Mouse (Mus musculus): ENCODE data around the gene D630039A03Rik. TPM values are rescaled to one million over a fixed set of nuclear protein-coding genes. Genes with fewer than 3 reads are reported as not detected.

D630039A03Rik gene
- total RNA-seq, 2 experiments from 2014 or later, result 0.28 TPM; not detected in 1

DNA sequence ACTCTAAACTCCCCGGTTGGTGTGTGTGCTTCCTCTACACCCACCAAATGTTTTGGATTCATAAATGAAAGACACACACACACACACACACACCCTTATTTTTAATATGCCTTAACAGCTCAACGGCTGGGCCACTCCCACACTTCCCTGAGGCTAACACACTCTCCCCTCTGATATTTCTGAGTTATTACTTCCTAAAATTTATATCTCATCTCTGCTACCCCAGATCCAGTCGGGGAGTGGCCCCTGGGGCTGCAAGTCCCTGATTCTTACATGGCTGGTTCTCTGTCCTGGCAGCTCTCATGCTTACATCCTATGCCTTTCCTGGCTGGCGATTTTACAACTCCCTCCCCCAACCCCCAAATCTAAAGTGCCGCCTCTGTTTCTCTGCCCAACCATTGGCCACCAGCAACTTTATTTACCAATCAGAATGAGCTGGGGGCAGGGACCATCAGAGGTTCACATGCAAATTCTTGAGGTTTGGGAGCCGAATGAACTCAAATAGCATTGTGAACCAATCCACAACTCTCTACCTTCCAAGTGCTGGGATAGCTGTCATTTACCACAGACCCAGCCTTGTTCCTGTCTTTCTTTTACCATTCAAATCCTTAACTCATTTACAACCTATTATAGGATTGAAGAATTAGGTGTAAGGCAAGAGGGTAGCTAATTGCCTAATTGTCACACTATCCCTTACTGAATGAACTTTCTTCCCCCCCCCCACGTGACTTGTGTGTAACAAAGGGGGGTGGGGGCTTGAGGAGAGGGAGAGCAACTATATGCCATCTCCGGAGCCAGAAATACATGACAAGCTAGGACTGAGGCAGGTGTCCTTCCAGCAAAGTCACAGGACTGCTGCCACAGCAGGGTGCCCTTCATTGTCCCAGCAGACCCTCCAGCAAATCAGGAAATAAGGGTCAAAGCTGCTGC, 3.7 kb upstream of the D630039A03Rik start:
- Histone ChIP-seq H3K27ac (no peak overlapping the region), H3K4me3 (no peak overlapping the region)
- intact Hi-C loops (cut with DNase I), result no loop called here
- TF ChIP-seq CTCF (IDR thresholded peaks at IDR 0.05), result no peak
- no peak for DNase-seq

DNA sequence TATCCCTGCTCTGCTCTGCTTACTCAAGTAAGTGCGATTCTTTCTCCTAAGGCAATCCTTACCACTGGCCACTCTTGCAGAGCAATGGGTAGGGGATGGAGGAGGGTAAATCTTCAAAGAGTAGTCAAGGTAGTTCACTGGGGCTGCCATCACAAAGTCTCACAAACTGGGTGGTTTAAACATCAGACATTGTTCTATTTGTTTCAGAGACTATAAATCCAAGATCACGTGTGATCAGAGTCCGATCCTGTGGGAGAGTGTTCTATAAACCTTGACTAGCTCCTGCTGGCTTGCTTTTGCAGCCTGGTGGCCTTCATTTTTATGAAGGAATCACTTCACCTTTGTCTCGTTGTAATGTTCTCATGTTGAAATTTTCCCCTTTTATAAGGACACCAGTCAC, 614 bp upstream of the D630039A03Rik start:
- H3K4me3 ChIP-seq, result no peak overlapping the region
- no peak overlapping the region for H3K27ac ChIP-seq
- TF ChIP-seq CTCF (IDR thresholded peaks at IDR 0.05), result no peak
- DNase-seq, result no peak
- intact Hi-C loops (cut with DNase I), result no loop called here

DNA sequence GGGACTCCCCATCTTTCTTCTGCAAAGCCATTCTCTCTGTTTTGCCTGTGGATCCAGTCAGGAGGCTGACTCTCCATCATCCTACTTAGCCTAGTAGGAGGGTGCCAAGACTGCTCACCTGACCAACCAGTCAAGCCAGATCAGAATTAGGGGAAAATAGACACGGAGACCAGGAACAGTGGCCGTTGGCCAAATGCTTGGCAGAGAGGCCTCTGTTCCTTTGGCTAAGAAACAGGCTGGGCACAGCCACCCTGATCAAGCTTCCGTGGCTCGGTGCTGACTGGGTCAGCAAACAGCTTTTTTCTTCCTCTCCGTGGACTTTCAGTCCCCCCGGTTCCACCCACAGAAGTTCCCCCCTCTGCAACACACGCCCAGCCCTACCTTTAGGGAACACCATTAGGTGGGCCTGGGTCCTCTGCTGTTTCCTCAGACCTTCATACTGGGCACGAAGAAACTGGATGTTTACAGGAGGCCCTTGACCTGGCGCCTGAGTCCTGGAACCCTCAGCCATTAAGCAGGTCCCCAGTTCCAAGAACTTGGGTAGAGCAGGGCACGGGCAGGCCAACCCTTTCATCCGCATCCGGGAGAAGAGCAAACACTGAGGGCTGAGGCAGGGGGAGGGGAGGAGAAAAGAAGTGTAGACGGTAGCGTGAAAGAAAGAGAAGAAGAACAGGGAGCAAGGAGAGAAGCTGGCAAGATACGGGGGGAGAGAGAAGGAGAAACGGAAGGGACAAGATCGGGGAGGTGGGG, 706 bp downstream of the D630039A03Rik start:
- intact Hi-C loops (cut with DNase I), result no loop called here

DNA sequence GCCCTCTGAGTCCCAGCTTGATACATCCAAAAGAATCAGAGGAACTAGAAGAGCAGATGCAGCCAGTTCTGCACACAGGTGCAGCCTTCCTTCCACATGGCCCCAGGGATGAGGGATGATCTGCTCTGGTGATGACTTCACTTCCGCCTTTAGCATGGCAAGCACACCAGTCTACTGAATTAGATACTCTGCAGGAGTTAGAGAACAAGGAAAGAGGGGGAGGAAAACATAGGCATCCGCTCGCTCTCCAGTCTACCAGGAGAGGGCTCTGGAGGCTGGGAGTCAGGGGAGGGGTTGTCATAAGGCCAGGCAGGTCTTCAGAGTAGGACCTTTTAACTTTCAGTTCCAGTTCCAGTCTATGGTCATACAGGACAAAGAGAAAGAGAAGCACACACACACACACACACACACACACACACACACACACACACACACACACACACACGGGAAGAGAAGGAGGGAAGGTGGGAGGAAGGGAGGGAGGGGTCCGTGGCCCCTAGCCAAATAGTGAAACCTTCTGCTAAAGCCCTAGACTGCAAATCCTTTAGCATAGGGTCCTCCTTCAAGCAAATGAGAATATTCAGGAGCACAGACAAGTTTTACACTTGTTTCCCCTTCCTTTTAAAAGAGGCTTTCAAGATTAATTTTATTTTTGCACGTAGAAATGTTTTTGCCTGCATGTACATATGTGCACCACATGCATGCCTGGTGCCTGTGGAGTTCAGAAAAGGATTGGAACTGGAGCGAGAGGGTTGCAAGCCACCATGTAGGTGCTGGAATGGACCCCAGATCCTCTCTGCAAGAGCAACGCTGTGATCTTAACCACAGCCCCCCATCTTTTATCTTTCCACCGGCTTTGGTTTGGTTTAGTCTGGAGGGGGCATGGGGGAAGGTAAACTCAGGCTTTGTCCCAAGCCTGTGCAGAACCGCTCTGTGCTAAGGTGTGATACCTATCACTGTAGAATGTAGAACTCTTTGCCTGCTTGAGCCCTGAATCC, 1.6 kb downstream of the D630039A03Rik start:
- intact Hi-C loops (cut with DNase I), result no loop called here
- no peak for DNase-seq
- no peak for TF ChIP-seq CTCF (IDR thresholded peaks at IDR 0.05)

More for the DNA sequence above, 706 bp downstream of the D630039A03Rik start:
- DNase-seq, result peak; percentile 64
- H3K4me3 ChIP-seq, result peak overlapping the region; percentile 52
- no peak overlapping the region for H3K27ac ChIP-seq
- TF ChIP-seq CTCF (IDR thresholded peaks at IDR 0.05), result no peak

DNA sequence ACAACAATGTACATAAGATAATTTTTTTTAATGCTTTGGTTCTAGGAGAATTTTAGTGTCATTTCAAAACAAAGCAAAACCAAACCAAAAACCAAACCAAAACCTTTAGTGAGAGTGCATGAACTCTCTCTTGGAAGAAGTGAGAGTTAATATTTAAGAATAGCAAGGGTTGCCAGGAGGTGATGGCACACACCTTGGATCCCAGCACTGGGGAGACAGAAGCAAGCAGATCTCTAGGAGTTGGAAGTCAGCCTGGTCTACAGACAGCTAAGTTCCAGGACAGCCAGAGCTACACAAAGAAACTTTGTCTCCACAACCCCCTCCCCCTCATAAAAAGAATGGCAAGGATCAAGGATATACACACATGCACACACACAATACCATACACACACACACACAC, 3.1 kb downstream of the D630039A03Rik start:
- no peak overlapping the region for H3K27ac ChIP-seq
- H3K4me3 ChIP-seq, result no peak overlapping the region
- no peak for DNase-seq
- intact Hi-C loops (cut with DNase I), result no loop called here
- TF ChIP-seq CTCF (IDR thresholded peaks at IDR 0.05), result no peak

More for the DNA sequence above, 1.6 kb downstream of the D630039A03Rik start:
- H3K27ac ChIP-seq, result no peak overlapping the region
- H3K4me3 ChIP-seq, result peak overlapping the region; percentile 52

DNA sequence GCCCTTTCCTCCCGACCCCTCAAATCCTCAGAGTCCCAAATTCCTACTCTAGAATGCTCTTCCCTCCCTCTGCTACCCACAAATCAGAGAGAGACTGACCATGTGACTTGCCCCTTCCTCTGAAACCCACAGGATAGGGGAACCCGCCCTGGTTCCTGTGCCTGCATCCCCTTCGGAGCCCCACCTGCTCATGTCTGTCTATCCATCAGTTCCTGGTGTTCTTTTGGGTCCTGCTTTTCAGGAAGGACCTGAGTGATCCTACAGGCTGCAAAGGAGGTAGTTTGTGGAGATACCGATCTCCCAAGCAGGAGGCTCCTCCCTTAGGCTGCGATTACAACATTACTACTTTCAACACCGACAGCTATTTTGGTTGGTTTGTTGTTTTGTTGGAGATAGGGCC, 7.2 kb downstream of the D630039A03Rik start:
- DNase-seq, result no peak
- intact Hi-C loops (cut with DNase I), result loop anchor here (10.0 kb wide), 1 partner anchor 346 kb away; no protein-coding TSS in a partner anchor
- no peak for TF ChIP-seq CTCF (IDR thresholded peaks at IDR 0.05)
- H3K27ac ChIP-seq, result no peak overlapping the region
- no peak overlapping the region for H3K4me3 ChIP-seq

DNA sequence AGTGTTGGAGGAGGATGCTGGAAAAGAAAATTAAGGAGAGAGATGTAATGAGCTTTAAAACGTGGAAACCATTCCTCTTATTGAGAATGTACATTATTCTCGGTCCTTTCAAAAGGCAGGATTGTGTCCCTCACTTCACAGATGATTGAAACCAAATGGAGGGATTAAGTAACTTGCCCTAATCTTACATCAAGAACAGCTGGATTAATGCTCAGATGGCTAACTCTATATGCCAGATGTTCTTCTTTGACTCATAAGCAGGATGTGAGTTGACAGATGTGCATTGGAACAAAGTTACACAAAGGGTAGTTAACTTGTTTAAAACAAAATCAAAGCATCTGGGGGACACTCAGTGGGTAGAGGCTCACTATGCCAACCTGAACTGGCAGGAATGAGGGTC, 9.4 kb downstream of the D630039A03Rik start:
- H3K4me3 ChIP-seq, result no peak overlapping the region
- no peak overlapping the region for H3K27ac ChIP-seq
- no peak for DNase-seq
- TF ChIP-seq CTCF (IDR thresholded peaks at IDR 0.05), result no peak
- intact Hi-C loops (cut with DNase I), result loop anchor here (10.0 kb wide), 1 partner anchor 348 kb away; no protein-coding TSS in a partner anchor

DNA sequence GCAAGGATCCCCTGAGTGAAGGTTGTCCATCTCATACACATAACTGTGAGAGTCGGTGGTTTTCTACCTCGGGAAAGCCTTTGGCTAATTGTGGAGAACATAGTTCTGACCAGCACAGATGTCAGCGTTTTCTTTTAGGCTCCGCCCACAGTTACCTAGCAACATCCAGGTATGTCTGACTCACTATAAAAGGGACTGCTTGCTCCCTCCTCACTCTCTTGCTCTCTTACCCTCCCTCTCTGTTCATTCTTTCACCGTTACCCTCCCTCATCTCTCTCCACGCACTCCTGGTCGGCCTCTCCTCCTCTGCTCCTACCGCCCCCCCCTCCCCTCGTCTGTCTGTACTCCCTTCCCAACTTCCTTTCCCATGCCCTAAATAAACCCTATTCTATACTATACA, 11.5 kb downstream of the D630039A03Rik start:
- no peak for DNase-seq
- intact Hi-C loops (cut with DNase I), result loop anchor here (1.0 to 10.0 kb wide), 2 partner anchors 233 to 350 kb away; no protein-coding TSS in a partner anchor
- Histone ChIP-seq H3K27ac (no peak overlapping the region), H3K4me3 (no peak overlapping the region)
- TF ChIP-seq CTCF (IDR thresholded peaks at IDR 0.05), result no peak

DNA sequence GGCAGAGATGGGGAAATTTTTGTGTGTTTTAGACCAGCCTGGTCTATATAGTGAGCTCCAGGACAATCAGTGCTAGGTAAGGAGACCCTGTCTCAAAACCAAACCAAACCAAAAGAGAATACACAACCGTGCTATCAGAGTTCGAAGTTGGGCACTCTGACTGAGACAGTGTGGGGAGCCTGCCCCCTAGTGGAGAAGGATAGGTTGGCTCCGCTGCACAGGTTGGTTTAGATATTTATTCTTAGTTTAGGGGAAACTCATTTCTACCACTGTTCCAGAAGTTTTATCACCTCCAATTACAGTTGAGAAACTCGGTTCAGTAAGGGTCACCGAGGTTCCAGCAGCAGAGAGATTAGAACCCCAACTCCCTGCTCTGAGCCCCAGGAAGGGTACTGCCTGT, 11.9 kb downstream of the D630039A03Rik start:
- H3K4me3 ChIP-seq, result no peak overlapping the region
- peak; percentile 64 for DNase-seq

DNA sequence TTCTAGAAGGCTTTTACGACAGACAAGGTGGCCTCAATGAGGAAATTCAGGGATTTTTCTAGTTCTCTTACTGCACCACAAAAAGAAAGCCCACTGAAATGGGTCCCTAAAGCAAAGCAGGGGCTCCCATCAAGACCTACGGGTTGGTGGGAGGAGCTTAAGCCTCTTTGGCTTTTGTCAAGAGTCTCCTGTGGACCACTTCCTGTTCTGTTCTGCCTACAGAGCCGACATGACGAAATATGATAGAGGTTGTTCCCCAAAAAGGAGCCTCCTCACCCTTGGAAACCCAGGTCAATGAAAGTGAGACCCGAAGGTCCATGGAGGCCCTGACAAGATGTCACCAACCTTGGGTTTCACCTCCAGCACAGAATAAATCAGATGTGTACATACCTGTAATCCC, 13.5 kb downstream of the D630039A03Rik start:
- no peak overlapping the region for H3K27ac ChIP-seq
- H3K4me3 ChIP-seq, result no peak overlapping the region
- TF ChIP-seq CTCF (IDR thresholded peaks at IDR 0.05), result no peak
- no peak for DNase-seq
- intact Hi-C loops (cut with DNase I), result loop anchor here (10.0 kb wide), 1 partner anchor 352 kb away; no protein-coding TSS in a partner anchor

More for the DNA sequence above, 11.9 kb downstream of the D630039A03Rik start:
- intact Hi-C loops (cut with DNase I), result loop anchor here (1.0 to 10.0 kb wide), 2 partner anchors 233 to 351 kb away; no protein-coding TSS in a partner anchor
- peak; percentile 92 for TF ChIP-seq CTCF (IDR thresholded peaks at IDR 0.05)
- H3K27ac ChIP-seq, result no peak overlapping the region

DNA sequence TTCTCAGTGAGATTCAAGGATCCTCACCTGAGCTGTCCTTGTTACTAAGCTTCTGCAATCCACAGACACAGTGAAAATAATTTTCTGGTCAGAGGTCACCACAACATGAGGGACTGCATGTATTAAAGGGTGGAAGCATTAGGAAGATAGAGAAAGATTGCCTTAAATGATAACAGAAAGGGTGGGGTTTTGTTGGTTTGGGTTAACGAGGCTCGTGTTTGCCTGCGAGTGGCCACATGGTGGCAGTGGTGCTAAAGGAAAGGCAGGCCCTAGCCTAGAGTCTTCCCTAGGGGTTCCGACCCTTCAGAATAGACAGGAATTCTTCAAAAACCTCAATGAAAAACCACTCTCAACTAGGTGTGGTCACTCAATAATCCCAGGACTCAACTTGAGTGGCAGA, 14.9 kb downstream of the D630039A03Rik start:
- no peak overlapping the region for H3K27ac ChIP-seq
- TF ChIP-seq CTCF (IDR thresholded peaks at IDR 0.05), result peak; percentile 84
- peak; percentile 57 for DNase-seq
- H3K4me3 ChIP-seq, result no peak overlapping the region
- intact Hi-C loops (cut with DNase I), result loop anchor here (1.0 to 10.0 kb wide), 2 partner anchors 178 to 354 kb away; no protein-coding TSS in a partner anchor

Measured in gastrocnemius, adult 2 months (tissue).